Mouse (Mus musculus) bone marrow, adult 2 months (tissue): ENCODE results near the gene Snx19. TPM values are rescaled to one million over a fixed set of nuclear protein-coding genes. Genes with fewer than 3 reads are reported as not detected.

Source experiments
- H3K27ac ChIP-seq: fragments of 200-500 bp; 2 replicates; pipeline ENCODE4 v1.5.1; 2012; ENCODE audit warnings: low read depth, mild to moderate bottlenecking, control low read depth, inconsistent platforms, low read length; ENCODE audit not compliant: control insufficient read depth, poor library complexity, insufficient read depth
- H3K4me1 ChIP-seq: fragments of 200-500 bp; 2 replicates; pipeline ENCODE4 v1.6.1; 2011; ENCODE audit warnings: low read length; ENCODE audit not compliant: control insufficient read depth, insufficient read depth
- H3K4me3 ChIP-seq: fragments of 200-500 bp; replicated peaks from 2 replicates; pipeline ENCODE3; 2011; ENCODE audit warnings: mild to moderate bottlenecking, low read depth, low read length, control low read depth; ENCODE audit not compliant: control insufficient read depth
- CTCF ChIP-seq: fragments of 200-500 bp; IDR thresholded peaks from 2 replicates; pipeline ENCODE4 v1.5.1; 2011; ENCODE audit warnings: low read length, control low read depth; ENCODE audit not compliant: control insufficient read depth, insufficient read depth
- POLR2A ChIP-seq: fragments of 200-500 bp; IDR thresholded peaks from 2 replicates; pipeline ENCODE4 v1.6.1; 2011; ENCODE audit warnings: low read depth, mild to moderate bottlenecking, control low read depth, low read length, borderline replicate concordance; ENCODE audit not compliant: control insufficient read depth
- WGBS: fragments of 180-500 bp; shearing (Covaris S2); methylation state at CpG from one replicate; pipeline ENCODE4 v1.1.7; 2018; 5-methylcytosine and 5-hydroxymethylcytosine counted together
- polyA plus RNA-seq: library from polyadenylated mRNA; stranded (reverse); fragments of >200 nt; gene quantifications from 2 replicates; pipeline ENCODE4 v1.2.4, GENCODE M21; 2011; ENCODE audit warnings: low replicate concordance; ENCODE audit not compliant: missing spikeins, insufficient read depth, insufficient read length

Snx19 gene
- polyA plus RNA-seq = 3.0 and 6.4 TPM in 2 replicates

- Histone ChIP-seq H3K27ac (peak within 1 kb of the TSS; percentile 25), H3K4me3 (peak within 1 kb of the TSS; percentile 86), H3K4me1 (peaks cover 1% of the 10 kb centered on the region)
- WGBS = 2% methylated on average over 53 of the region's 53 CpGs
- peak; percentile 96 for TF ChIP-seq CTCF
- peak; percentile 70; the same call in 1 of the 2 replicates for TF ChIP-seq POLR2A
Observed at GRCm38 (mm10) chr9:30426882-30427632, at the start of gene Snx19. TSS of gene Snx19 (plus strand) at chr9:30427108.

GRCm38 (mm10) chr9:30400771-30401170, 26.1 kb upstream of the Snx19 start:
- 85% methylated on average over 1 of the region's 1 CpGs for WGBS
- Histone ChIP-seq H3K4me1 (no peaks in the 10 kb centered on the region), H3K27ac (no peak overlapping the region), H3K4me3 (no peak overlapping the region)
- no peak for TF ChIP-seq CTCF
- TF ChIP-seq POLR2A = no peak

- 6% methylated on average over 1 of the region's 1 CpGs for WGBS
- TF ChIP-seq POLR2A = no peak
- peak; percentile 76 for TF ChIP-seq CTCF
- H3K4me3 ChIP-seq = no peak overlapping the region
- peaks cover under 1% of the 10 kb centered on the region for H3K4me1 ChIP-seq
- no peak overlapping the region for H3K27ac ChIP-seq
Observed at GRCm38 (mm10) chr9:30422940-30423339, 4.0 kb upstream of the Snx19 start.

- no peak overlapping the region for H3K27ac ChIP-seq
- no peak for TF ChIP-seq CTCF
- TF ChIP-seq POLR2A = no peak
- H3K4me3 ChIP-seq = no peak overlapping the region
- peaks cover 1% of the 10 kb centered on the region for H3K4me1 ChIP-seq
- WGBS = 79% methylated on average over 7 of the region's 7 CpGs
Observed at GRCm38 (mm10) chr9:30425178-30425577, 1.7 kb upstream of the Snx19 start.

- H3K27ac ChIP-seq = no peak overlapping the region
- TF ChIP-seq CTCF (no peak), POLR2A (no peak)
- H3K4me1 ChIP-seq = peaks cover 1% of the 10 kb centered on the region
- 84% methylated on average over 5 of the region's 5 CpGs for WGBS
- no peak overlapping the region for H3K4me3 ChIP-seq
Observed at GRCm38 (mm10) chr9:30428231-30428630, 1.3 kb downstream of the Snx19 start.

- Histone ChIP-seq H3K4me3 (no peak overlapping the region), H3K4me1 (peaks cover 1% of the 10 kb centered on the region), H3K27ac (no peak overlapping the region)
- TF ChIP-seq POLR2A = no peak
- no peak for TF ChIP-seq CTCF
- 87% methylated on average over 5 of the region's 5 CpGs for WGBS
Observed at GRCm38 (mm10) chr9:30430447-30430846, 3.5 kb downstream of the Snx19 start.

- WGBS = 82% methylated on average over 11 of the region's 11 CpGs
- Histone ChIP-seq H3K4me1 (peaks cover 1% of the 10 kb centered on the region), H3K27ac (no peak overlapping the region), H3K4me3 (no peak overlapping the region)
- no peak for TF ChIP-seq CTCF
- TF ChIP-seq POLR2A = no peak
Observed at GRCm38 (mm10) chr9:30431909-30432308, 5.0 kb downstream of the Snx19 start.

- no peak overlapping the region for H3K4me3 ChIP-seq
- TF ChIP-seq POLR2A = no peak
- 86% methylated on average over 4 of the region's 4 CpGs for WGBS
- H3K4me1 ChIP-seq = no peaks in the 10 kb centered on the region
- no peak overlapping the region for H3K27ac ChIP-seq
Observed at GRCm38 (mm10) chr9:30433914-30434313, 7.0 kb downstream of the Snx19 start.

- Histone ChIP-seq H3K4me1 (no peaks in the 10 kb centered on the region), H3K27ac (no peak overlapping the region), H3K4me3 (no peak overlapping the region)
- TF ChIP-seq CTCF (no peak), POLR2A (no peak)
- WGBS = 86% methylated on average over 8 of the region's 8 CpGs
Observed at GRCm38 (mm10) chr9:30435902-30436585, 9.1 kb downstream of the Snx19 start.
